In genomic region chr3:137226151-137226550, GRCm38 (mm10) we compare ENCODE assay signal across 16 mouse cellular contexts.
"Had no signal": no experiment of that assay in that cellular context is flagged by ENCODE, and none has a peak within 500 bp of the region (broad histone marks: within the 10 kb centered on the region; RNA-seq: fewer than 3 reads in every experiment).

No protein-coding gene starts in this region.

- ATAC-seq: liver, postnatal 0 days; midbrain, embryonic 13.5 days; midbrain, embryonic 15.5 days had no signal

- H3K9me3 ChIP-seq: megakaryocyte, embryonic 14.5 days; midbrain, embryonic 13.5 days; midbrain, embryonic 15.5 days; neural tube, embryonic 12.5 days; stomach, embryonic 15.5 days had no signal

- H3K36me3 ChIP-seq: midbrain, embryonic 13.5 days; midbrain, embryonic 15.5 days; neural tube, embryonic 12.5 days; stomach, embryonic 15.5 days had no signal

- DNase-seq: liver, postnatal 0 days; lung, adult 2 months; lung, postnatal 14 days; lung, postnatal 36 days; right cerebral cortex, postnatal 14 days; thymus, adult 2 months; thymus, postnatal 25 days; thymus, postnatal 4 days had no signal

- H3K4me2 ChIP-seq: midbrain, embryonic 11.5 days; midbrain, embryonic 13.5 days; midbrain, embryonic 15.5 days; neural tube, embryonic 12.5 days; stomach, embryonic 15.5 days had no signal

- H3K4me1 ChIP-seq: midbrain, embryonic 13.5 days; midbrain, embryonic 15.5 days; neural tube, embryonic 12.5 days; stomach, embryonic 15.5 days had no signal

- H3K4me3 ChIP-seq: megakaryocyte, embryonic 14.5 days; midbrain, embryonic 13.5 days; midbrain, embryonic 15.5 days; neural tube, embryonic 12.5 days; stomach, embryonic 15.5 days had no signal

- H3K27ac ChIP-seq: macrophage; midbrain, embryonic 13.5 days; midbrain, embryonic 15.5 days; neural tube, embryonic 12.5 days; stomach, embryonic 15.5 days; stomach, postnatal 0 days had no signal

- H3K9ac ChIP-seq: liver, postnatal 0 days; midbrain, embryonic 13.5 days; midbrain, embryonic 15.5 days; neural tube, embryonic 12.5 days; stomach, embryonic 15.5 days had no signal

- H3K27me3 ChIP-seq: megakaryocyte, embryonic 14.5 days; midbrain, embryonic 13.5 days; midbrain, embryonic 15.5 days; neural tube, embryonic 12.5 days; stomach, embryonic 15.5 days had no signal
